Mouse (Mus musculus) myocyte (in vitro differentiated cells): ENCODE measurements around the gene Olfr1382.
"Not testable (repeated sequence)": the region's sequence is repeated elsewhere in the genome, so short reads cannot be mapped to it uniquely, and the experiment has no call there.

ENCODE experiments used
- POLR2A ChIP-seq: IDR thresholded peaks from one replicate; pipeline ENCODE4 v1.6.1; 2011; ENCODE audit warnings: low read depth, mild to moderate bottlenecking, control low read depth, moderate library complexity; ENCODE audit not compliant: insufficient read length
- POLR2AphosphoS2 ChIP-seq: IDR thresholded peaks from one replicate; pipeline ENCODE4 v1.6.1; 2011; ENCODE audit warnings: low read depth, control low read depth; ENCODE audit not compliant: insufficient read length
- USF1 ChIP-seq: IDR thresholded peaks from one replicate; pipeline ENCODE4 v1.6.1; 2011; ENCODE audit warnings: low read depth, mild to moderate bottlenecking, control low read depth, moderate library complexity

DNA sequence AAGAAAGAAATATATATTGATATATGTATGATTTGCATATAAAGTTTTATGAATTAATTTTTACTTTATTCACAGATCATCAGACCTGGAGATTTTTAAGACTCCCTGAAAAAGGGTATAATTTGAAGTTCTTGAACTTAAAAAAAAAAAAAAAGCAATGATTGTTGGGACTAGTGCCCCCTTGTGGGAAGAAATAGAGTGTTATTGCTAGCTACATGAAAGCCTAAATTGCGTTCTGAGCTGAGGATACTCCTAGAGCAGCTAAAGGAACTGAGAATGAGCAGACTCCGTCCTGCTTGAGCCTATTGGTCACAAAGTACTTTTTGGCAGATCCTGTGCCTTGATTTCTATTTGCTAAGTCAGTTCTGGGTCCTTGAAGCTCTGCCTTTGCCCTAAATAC is 47.0 kb downstream of the Olfr1382 start:
- TF ChIP-seq USF1, POLR2AphosphoS2, POLR2A: not testable (repeated sequence)
